Mouse (Mus musculus): ENCODE measurements around the gene Irf2bpl.

GRCm38 (mm10) chr12:86897769-86898273, 13.2 kb upstream of the Irf2bpl start:
- no peak for TF ChIP-seq GATA1 (IDR thresholded peaks at IDR 0.05; ENCODE audit: borderline replicate concordance, low read length)
- no peak for TF ChIP-seq FLI1 (IDR thresholded peaks at IDR 0.05; ENCODE audit: low read length)

All from megakaryocyte, embryonic 14.5 days (primary cell).